Mouse (Mus musculus) forelimb bud, embryonic 11.5 days (tissue): ENCODE data around the gene Pla2g1b.

Experiments used
- DNase-seq: peaks from one replicate; pipeline ENCODE4 v3.0.0-alpha.2; 2012; ENCODE audit warnings: low read depth, low spot score

Pla2g1b gene

DNA sequence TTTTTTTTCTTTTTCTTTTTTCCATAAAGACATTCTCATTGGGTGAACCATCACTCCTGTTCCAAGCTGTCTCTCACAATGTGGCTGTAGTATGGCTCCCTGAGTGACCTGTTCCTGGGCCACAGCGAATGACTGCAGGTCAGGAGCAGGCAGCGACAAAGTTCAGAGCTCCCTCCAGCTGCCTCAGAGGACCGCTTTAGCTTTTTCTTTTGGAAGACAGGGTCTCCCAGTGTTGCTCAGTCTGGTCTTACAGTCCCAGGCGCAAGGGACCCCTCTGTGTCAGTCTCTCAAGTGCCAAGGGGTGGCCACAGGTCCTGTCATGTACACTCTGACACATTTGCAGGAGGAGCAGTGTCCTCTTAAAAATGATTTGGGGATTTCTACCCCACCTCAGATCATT is 56.5 kb downstream of the Pla2g1b start:
- no peak for DNase-seq

DNA sequence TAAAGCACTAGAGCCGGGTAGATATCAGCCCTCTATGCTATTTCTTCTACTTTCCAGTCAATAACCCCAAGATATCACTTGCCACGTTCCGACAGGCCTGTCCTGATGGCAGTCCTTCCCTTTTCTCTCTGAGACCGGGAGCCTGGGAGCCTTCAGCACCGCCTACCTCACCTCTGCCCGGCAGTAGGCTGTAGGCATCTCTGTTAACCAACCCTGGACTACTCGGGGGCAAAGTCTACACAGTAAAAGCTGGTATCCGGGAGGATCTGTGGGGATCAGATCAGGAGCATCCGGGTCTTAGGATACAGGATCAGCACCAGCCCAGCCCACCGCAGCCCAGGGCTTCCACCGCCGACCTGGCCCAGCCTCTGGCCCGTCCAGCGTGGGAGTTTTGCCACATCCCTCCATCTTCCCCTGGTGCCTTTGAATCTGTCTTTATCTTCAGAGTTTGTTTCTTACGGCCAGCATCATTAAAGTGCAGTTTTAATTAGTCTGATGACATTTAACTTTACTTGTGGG is 57.0 kb downstream of the Pla2g1b start:
- no peak for DNase-seq

DNA sequence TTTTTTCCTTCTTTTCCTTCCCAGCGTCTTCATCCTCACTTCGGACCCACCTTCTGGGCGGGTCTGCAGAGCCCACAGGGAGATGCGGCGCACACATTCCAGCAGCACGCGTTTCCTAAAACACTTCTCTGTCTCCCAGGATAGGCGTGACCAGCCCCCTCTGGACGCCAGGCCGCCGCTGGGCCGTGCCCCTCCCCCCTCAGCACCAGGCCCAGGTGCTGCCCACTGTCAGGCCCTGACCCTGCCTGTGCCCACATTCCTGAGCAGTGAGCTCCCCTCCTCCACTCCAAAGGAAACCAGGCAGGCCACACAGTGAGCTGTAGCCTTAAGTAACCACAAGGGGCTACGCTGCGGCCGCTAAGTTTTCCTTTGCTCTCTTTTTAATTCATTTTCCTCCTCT is 57.9 kb downstream of the Pla2g1b start:
- DNase-seq: peak; percentile 70
